ENCODE assay signal across 11 mouse cellular contexts in genomic region chr6:100929759-100930358, GRCm38 (mm10).
DNase-seq lines count a peak whose midpoint lies in the region; ATAC-seq and TF ChIP-seq lines count a peak whose summit lies in the region.
"Had no signal": no experiment of that assay in that cellular context is flagged by ENCODE, and none has a peak within 500 bp of the region (broad histone marks: within the 10 kb centered on the region; RNA-seq: fewer than 3 reads in every experiment).

No protein-coding gene starts in this region.

- no peaks in the 10 kb centered on the region for H3K27me3 ChIP-seq in kidney, embryonic 15.5 days
- no peaks in the 10 kb centered on the region for H3K27me3 ChIP-seq in kidney, adult 2 months (replicated peaks; ENCODE audit: control insufficient read depth, insufficient read depth, low read length)
- no peaks in the 10 kb centered on the region for H3K27me3 ChIP-seq in embryonic facial prominence, embryonic 14.5 days (replicated peaks; ENCODE audit: control insufficient read depth, insufficient read depth, low read length)
- H3K27me3 ChIP-seq in limb, embryonic 10.5 days (ENCODE audit: low read depth, poor library complexity, severe bottlenecking): peaks cover 8% of the 10 kb centered on the region; the same call in 1 of the 2 replicates

- no peak for DNase-seq in kidney, adult 2 months
- peak; percentile 60 for DNase-seq in embryo, embryonic 11 days
- DNase-seq in embryonic facial prominence, embryonic 14.5 days (ENCODE audit: low spot score): peak; percentile 73
- peak; percentile 74 for DNase-seq in limb, embryonic 10.5 days (ENCODE audit: low spot score)
- no peak for DNase-seq in T-cell, adult 2 months (ENCODE audit: low spot score)
- DNase-seq: adrenal gland, adult 2 months; lung, adult 18-20 months; spleen, adult 18-20 months had no signal

- peaks cover 21% of the 10 kb centered on the region for H3K4me1 ChIP-seq in kidney, embryonic 15.5 days
- no peaks in the 10 kb centered on the region for H3K4me1 ChIP-seq in kidney, adult 2 months (ENCODE audit: control insufficient read depth, insufficient read depth, low read length)
- H3K4me1 ChIP-seq in embryonic facial prominence, embryonic 14.5 days (ENCODE audit: control insufficient read depth, insufficient read depth, low read length): peaks cover 13% of the 10 kb centered on the region
- H3K4me1 ChIP-seq in limb, embryonic 10.5 days: peaks cover 51% of the 10 kb centered on the region

- H3K4me3 ChIP-seq in kidney, embryonic 15.5 days (replicated peaks): no peak overlapping the region
- H3K4me3 ChIP-seq in kidney, adult 2 months (ENCODE audit: insufficient read depth, low read depth, low read length): no peak overlapping the region
- no peak overlapping the region for H3K4me3 ChIP-seq in embryonic facial prominence, embryonic 14.5 days (ENCODE audit: low read depth, low read length)
- H3K4me3 ChIP-seq in limb, embryonic 10.5 days: no peak overlapping the region

- no peaks in the 10 kb centered on the region for H3K36me3 ChIP-seq in kidney, embryonic 15.5 days
- H3K36me3 ChIP-seq in kidney, adult 2 months (ENCODE audit: control insufficient read depth, insufficient read depth, low read length): no peaks in the 10 kb centered on the region
- H3K36me3 ChIP-seq in embryonic facial prominence, embryonic 14.5 days (ENCODE audit: control insufficient read depth, insufficient read depth, low read length): no peaks in the 10 kb centered on the region
- no peaks in the 10 kb centered on the region for H3K36me3 ChIP-seq in limb, embryonic 10.5 days

- H3K9me3 ChIP-seq in kidney, embryonic 15.5 days (replicated peaks): no peaks in the 10 kb centered on the region
- no peaks in the 10 kb centered on the region for H3K9me3 ChIP-seq in embryonic facial prominence, embryonic 14.5 days (ENCODE audit: control insufficient read depth, low read length)
- no peaks in the 10 kb centered on the region for H3K9me3 ChIP-seq in limb, embryonic 10.5 days (replicated peaks)

- WGBS in kidney, embryonic 15.5 days: 9% methylated on average over 10 of the region's 10 CpGs
- WGBS in kidney, adult 2 months: 37% methylated on average over 10 of the region's 10 CpGs
- WGBS in embryonic facial prominence, embryonic 14.5 days: 20% methylated on average over 10 of the region's 10 CpGs
- 11% methylated on average over 10 of the region's 10 CpGs for WGBS in limb, embryonic 10.5 days

- H3K27ac ChIP-seq in kidney, embryonic 15.5 days: peak overlapping the region; percentile 13; the same call in 1 of the 2 replicates
- no peak overlapping the region for H3K27ac ChIP-seq in kidney, adult 2 months (ENCODE audit: insufficient read depth, low read depth, low read length)
- H3K27ac ChIP-seq in embryonic facial prominence, embryonic 14.5 days (replicated peaks; ENCODE audit: low read depth, low read length): peak overlapping the region; percentile 57
- H3K27ac ChIP-seq in limb, embryonic 10.5 days: peak overlapping the region; percentile 88

- no peak for TF ChIP-seq POLR2A in kidney, adult 2 months (IDR thresholded peaks at IDR 0.05; ENCODE audit: low read depth, low read length)

- H3K4me2 ChIP-seq in kidney, embryonic 15.5 days: no peak overlapping the region
- 0 out of 2 replicates have a peak overlapping the region, but pooled peaks have one; percentile 8 for H3K4me2 ChIP-seq in embryonic facial prominence, embryonic 14.5 days (ENCODE audit: low read depth, low read length)

- H3K9ac ChIP-seq in kidney, embryonic 15.5 days: no peak overlapping the region
- no peak overlapping the region for H3K9ac ChIP-seq in embryonic facial prominence, embryonic 14.5 days (ENCODE audit: low read depth, low read length)

- no peak for ATAC-seq in kidney, embryonic 15.5 days (replicated peaks; ENCODE audit: low FRiP score)
- peak; percentile 70; the same call in 1 of the 2 replicates for ATAC-seq in embryonic facial prominence, embryonic 14.5 days (ENCODE audit: low read depth)
- ATAC-seq in erythroblast, adult 5-6 weeks (replicated peaks; ENCODE audit: low FRiP score, poor library complexity, severe bottlenecking): no peak
- no peak for ATAC-seq in megakaryocyte, adult 5-6 weeks (ENCODE audit: poor library complexity, severe bottlenecking)

- TF ChIP-seq CTCF in kidney, adult 2 months (conservative IDR thresholded peaks at IDR 0.05; ENCODE audit: insufficient read depth, insufficient read length, low read depth, low read length): no peak

Comparison
In these comparisons a context has a peak if more than half of its experiments do, and no peak if none do; other contexts are left out.
1. DNase-seq: peak in embryo, embryonic 11 days (single experiment), embryonic facial prominence, embryonic 14.5 days (single experiment) and limb, embryonic 10.5 days (single experiment); none in kidney, adult 2 months (single experiment) and T-cell, adult 2 months (single experiment).